Mouse (Mus musculus) cortical plate, adult 2 months (tissue): Measurements from ENCODE around the gene Lmntd2.

Experiments
- CTCF ChIP-seq: fragments of 200-500 bp; IDR thresholded peaks from 2 replicates; pipeline ENCODE4 v1.5.1; 2011; ENCODE audit warnings: mild to moderate bottlenecking, control low read depth, low read length; ENCODE audit not compliant: insufficient read depth; ENCODE audit errors: extremely low read depth
- POLR2A ChIP-seq: fragments of 200-500 bp; IDR thresholded peaks from 2 replicates; pipeline ENCODE4 v1.6.1; 2011; ENCODE audit warnings: mild to moderate bottlenecking, low read length, control low read depth; ENCODE audit not compliant: insufficient read depth; ENCODE audit errors: extremely low read depth

GRCm38 (mm10) chr7:141218557-141219133 is 4.8 kb upstream of the Lmntd2 start:
- TF ChIP-seq CTCF: no peak
- TF ChIP-seq POLR2A: no peak
